Mouse (Mus musculus) G1E (cell line): Measurements from ENCODE around the gene Myo1b. TPM values are rescaled to one million over a fixed set of nuclear protein-coding genes. Genes with fewer than 3 reads are reported as not detected.
"Not testable (repeated sequence)": the region's sequence is repeated elsewhere in the genome, so short reads cannot be mapped to it uniquely, and the experiment has no call there.

Experiments
- ATAC-seq: 2 replicates; pipeline ENCODE4 v1.8.0; 2016; ENCODE audit warnings: mild to moderate bottlenecking; ENCODE audit not compliant: insufficient number of reproducible peaks, poor library complexity, low FRiP score, severe bottlenecking; ENCODE audit errors: extremely low read depth
- DNase-seq: peaks from one replicate; pipeline ENCODE4 v3.0.0; 2012; ENCODE audit warnings: low spot score
- H3K27me3 ChIP-seq: 2 replicates; pipeline ENCODE4 v1.6.1; 2012; ENCODE audit warnings: mild to moderate bottlenecking, low read length, inconsistent platforms; ENCODE audit not compliant: insufficient read depth
- H3K36me3 ChIP-seq: replicated peaks from 2 replicates; pipeline ENCODE3; 2012; ENCODE audit warnings: mild to moderate bottlenecking, inconsistent platforms
- H3K4me1 ChIP-seq: 2 replicates; pipeline ENCODE4 v1.6.1; 2012; ENCODE audit warnings: low read depth, low read length, inconsistent platforms, mixed read lengths; ENCODE audit not compliant: insufficient read depth
- H3K4me3 ChIP-seq: 2 replicates; pipeline ENCODE4 v1.5.1; 2012; ENCODE audit warnings: low read depth, mild to moderate bottlenecking, inconsistent platforms, low read length, moderate library complexity, mixed read lengths
- H3K9me3 ChIP-seq: replicated peaks from 2 replicates; pipeline ENCODE4 v1.6.1; 2012; ENCODE audit warnings: inconsistent platforms
- CTCF ChIP-seq: IDR thresholded peaks from 2 replicates; pipeline ENCODE4 v1.5.1; 2012; ENCODE audit warnings: low read depth, low read length, inconsistent platforms, mixed read lengths
- GATA1 ChIP-seq: IDR thresholded peaks from 2 replicates; pipeline ENCODE4 v1.6.1; 2012; ENCODE audit warnings: borderline replicate concordance, low read length, inconsistent platforms, mixed read lengths
- GATA2 ChIP-seq: IDR thresholded peaks from 2 replicates; pipeline ENCODE4 v1.6.1; 2012; ENCODE audit warnings: low read depth, low read length, inconsistent platforms, borderline replicate concordance
- POLR2AphosphoS5 ChIP-seq: IDR thresholded peaks from 2 replicates; pipeline ENCODE4 v1.6.1; 2012; ENCODE audit warnings: low read depth, low read length, inconsistent platforms; ENCODE audit not compliant: insufficient replicate concordance
- TAL1 ChIP-seq: conservative IDR thresholded peaks from 2 replicates; pipeline ENCODE4 v1.6.1; 2012; ENCODE audit warnings: low read depth, low read length, inconsistent platforms, mixed read lengths
- polyA plus RNA-seq: library from polyadenylated mRNA; stranded (reverse); fragments of >175 nt; gene quantifications from 2 replicates; pipeline ENCODE4 v1.2.3, GENCODE M21; 2012
- total RNA-seq, 2 experiments: library from RNA; stranded (forward) in 1 of 2; stranded (reverse) in 1 of 2; fragments of 200-1000 nt in 1 of 2; fragments of >200 nt in 1 of 2; fragmentation: Nextera tagmentation in 1 of 2; gene quantifications; 2 replicates each; pipeline ENCODE4 v1.2.3; 2014 to 2017

Gene Myo1b
- total and polyA plus RNA-seq, 3 experiments, result 0.98 TPM; not detected in 2

DNA sequence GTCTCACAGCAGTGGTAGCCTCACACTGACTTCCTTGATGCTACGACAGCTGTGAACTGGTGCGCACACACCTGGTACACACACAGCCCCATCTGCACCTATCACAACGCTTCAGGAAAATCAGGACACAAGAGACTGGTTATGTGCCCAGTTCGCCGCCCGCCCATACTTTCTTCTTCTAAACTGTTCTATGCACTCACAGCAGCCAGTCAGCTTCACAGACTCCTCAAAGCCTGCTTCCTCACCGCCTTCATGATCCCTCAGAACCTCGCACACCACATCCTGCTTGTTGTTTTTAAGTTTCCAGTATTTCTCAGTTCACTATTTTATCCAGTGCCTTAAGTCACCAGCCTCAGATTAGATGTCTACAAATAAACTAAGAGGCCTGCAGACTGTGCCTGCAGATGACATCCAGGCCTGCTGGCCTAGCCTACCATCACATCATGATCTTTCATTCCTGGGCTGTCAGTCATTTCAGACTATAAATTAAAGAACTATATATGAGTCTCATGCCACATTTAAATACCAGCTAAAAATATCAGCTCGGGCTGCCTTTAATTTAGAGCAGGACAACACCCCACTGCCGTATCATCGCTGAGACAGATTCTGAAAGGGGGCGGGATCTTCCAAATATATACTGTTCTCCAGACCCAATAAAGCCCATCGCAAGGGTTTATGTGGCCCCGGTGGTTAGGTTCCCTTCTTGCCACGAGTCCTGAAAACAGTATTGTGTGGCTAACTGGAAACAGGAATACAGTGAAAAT, 40.2 kb downstream of the Myo1b start:
- no peak for DNase-seq
- Histone ChIP-seq H3K9me3 (no peaks in the 10 kb centered on the region), H3K27me3 (peaks cover 5% of the 10 kb centered on the region; the same call in 1 of the 2 replicates), H3K4me1 (no peaks in the 10 kb centered on the region), H3K4me3 (no peak overlapping the region), H3K36me3 (no peaks in the 10 kb centered on the region)
- no peak for ATAC-seq
- TF ChIP-seq TAL1, result no peak
- no peak for TF ChIP-seq CTCF
- TF ChIP-seq GATA2, result no peak
- TF ChIP-seq GATA1, result no peak
- no peak for TF ChIP-seq POLR2AphosphoS5

DNA sequence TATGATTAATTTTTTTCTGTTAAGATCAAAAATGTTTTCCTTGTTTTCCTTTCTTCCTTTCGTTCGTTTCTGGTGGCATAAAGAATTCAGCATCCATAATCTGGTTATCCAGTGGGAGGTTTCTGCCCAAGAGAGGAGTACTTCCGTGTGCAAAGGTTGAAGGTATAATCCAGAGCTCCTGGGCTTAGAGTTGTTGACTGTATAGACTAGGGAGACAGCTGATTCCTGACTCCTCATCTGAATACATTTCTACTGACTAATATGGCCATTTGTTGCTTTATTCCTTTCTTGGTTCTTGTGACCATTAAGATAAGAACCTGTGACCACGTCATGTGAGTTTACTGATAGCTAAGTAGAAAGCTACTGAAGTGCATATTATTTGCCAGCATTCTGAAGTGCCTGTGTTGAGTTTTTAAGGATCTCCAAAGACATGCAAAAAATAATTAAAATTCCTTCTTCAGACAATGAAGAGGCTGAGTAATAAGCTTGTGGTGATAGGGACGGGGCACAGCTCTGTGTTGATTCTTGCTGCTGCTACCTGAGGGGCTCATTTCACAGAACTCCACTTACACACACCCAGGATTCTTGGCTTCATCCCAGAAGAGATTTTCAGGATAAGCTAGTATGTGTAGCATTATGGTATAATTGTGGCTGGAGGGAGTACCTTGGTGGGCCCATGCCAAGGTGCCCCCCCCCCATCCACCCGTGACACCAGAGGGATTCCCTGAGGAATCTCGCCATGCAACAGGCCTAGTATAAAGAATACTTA, 43.2 kb downstream of the Myo1b start:
- Histone ChIP-seq H3K4me1 (no peaks in the 10 kb centered on the region), H3K9me3 (no peaks in the 10 kb centered on the region), H3K36me3 (no peaks in the 10 kb centered on the region), H3K4me3 (no peak overlapping the region), H3K27me3 (no peaks in the 10 kb centered on the region)
- DNase-seq (no peak), ATAC-seq (no peak)
- no peak for TF ChIP-seq GATA1
- no peak for TF ChIP-seq CTCF
- TF ChIP-seq TAL1, result no peak
- no peak for TF ChIP-seq POLR2AphosphoS5
- TF ChIP-seq GATA2, result no peak

DNA sequence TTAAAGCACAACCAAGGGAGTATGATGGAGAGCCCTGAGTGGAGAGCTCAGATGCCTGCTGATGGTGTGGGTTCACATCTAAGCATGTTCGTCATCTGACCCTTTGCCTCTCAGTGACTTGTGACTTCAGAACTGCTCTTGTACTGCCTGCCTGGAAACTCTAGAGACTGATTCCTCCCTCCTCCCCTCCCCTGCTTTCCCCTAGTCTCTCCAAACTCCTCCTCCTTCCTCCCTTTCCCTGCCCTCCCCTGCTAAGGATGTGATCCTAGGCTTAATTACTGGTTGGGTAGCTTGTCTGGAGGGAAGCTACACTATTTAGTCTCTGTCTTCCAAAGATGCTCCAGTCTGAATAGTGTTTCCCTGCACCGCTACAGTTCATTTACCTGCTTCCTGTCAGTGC, 44.6 kb downstream of the Myo1b start:
- ATAC-seq, DNase-seq, H3K36me3 ChIP-seq, H3K4me1 ChIP-seq, H3K27me3 ChIP-seq, H3K9me3 ChIP-seq, H3K4me3 ChIP-seq: not testable (repeated sequence)

DNA sequence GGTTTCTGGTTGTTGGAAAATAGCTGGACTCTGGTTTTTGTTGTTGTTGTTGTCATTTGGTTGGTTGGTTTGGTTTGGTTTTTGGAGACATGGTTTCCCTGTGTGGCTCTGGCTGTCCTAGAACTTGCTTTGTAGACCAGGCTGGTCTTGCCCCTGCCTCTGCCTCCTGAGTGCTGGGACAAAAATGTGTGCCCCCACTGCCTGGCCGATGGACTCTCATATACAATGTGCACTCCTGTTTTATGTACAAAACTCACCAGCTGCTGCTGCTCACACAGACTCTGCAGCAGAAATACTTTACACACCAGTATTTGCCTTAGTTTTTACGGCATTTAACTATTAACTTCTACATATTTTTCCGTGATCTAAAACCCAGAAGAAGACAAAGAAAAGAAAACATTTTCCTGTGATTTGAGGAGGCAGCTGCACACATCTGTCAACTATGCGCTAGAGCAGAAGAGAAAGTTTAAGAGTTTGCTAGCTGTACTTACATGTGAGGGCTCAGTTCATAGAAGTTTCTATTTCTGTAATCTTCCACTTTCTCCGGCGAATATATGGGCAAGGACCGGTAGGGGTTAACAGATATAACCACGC, 52.9 kb downstream of the Myo1b start:
- no peak for DNase-seq
- H3K27me3 ChIP-seq, result peaks cover 4% of the 10 kb centered on the region; the same call in 1 of the 2 replicates
- ATAC-seq, result no peak
- H3K4me3 ChIP-seq, result no peak overlapping the region
- no peaks in the 10 kb centered on the region for H3K4me1 ChIP-seq
- no peaks in the 10 kb centered on the region for H3K36me3 ChIP-seq
- H3K9me3 ChIP-seq, result no peaks in the 10 kb centered on the region
- TF ChIP-seq CTCF (no peak), GATA1 (no peak), TAL1 (no peak), GATA2 (no peak), POLR2AphosphoS5 (no peak)

DNA sequence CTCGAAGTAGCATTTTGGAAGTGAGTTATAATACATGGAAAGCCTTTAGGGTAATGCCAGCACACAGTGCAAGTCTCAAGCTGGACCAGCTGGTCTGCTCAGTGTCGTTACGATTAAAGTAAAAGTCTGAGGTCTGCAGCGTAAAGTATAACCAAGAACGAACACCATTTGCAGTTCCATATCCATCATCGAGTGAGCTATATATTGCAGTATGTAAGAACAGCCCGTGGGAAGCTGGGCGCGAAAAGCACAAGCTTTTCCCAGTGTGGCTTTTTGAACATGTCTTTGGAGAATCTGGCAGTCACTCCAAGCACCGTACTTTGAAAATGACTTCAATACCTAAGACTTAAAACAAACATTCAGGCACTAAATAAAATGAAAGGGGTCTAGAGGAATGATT, 55.0 kb downstream of the Myo1b start:
- Histone ChIP-seq H3K9me3 (no peaks in the 10 kb centered on the region), H3K4me1 (no peaks in the 10 kb centered on the region), H3K27me3 (peaks cover 4% of the 10 kb centered on the region; the same call in 1 of the 2 replicates), H3K36me3 (no peaks in the 10 kb centered on the region), H3K4me3 (no peak overlapping the region)
- DNase-seq, result no peak
- no peak for ATAC-seq
- TF ChIP-seq POLR2AphosphoS5 (no peak), CTCF (no peak), GATA2 (no peak), TAL1 (no peak), GATA1 (no peak)

DNA sequence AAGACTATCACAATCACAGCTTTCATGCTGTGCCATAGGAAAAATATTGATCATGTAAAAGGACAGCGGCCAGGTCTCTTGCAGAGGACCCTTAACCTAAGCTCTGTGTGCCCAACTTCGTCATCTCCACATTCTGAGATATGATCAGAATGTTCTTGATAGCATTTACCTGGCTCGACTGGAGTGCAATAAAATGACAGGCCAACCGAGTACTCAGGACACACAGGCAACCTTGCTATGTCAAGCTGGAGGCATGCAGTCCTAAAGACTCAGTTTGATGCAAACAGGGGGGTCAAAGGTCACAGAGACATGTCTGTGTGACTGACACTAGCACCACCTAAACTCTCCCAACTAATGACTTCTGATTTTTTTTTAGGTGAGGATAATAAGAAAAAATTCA, 58.9 kb downstream of the Myo1b start:
- TF ChIP-seq GATA2 (no peak), GATA1 (no peak), POLR2AphosphoS5 (no peak), TAL1 (no peak)
- H3K4me3 ChIP-seq, result no peak overlapping the region
- DNase-seq (no peak), ATAC-seq (no peak)
- H3K4me1 ChIP-seq, result no peaks in the 10 kb centered on the region
- no peaks in the 10 kb centered on the region for H3K9me3 ChIP-seq
- H3K27me3 ChIP-seq, result peaks cover 4% of the 10 kb centered on the region; the same call in 1 of the 2 replicates
- no peaks in the 10 kb centered on the region for H3K36me3 ChIP-seq
